8 mouse cellular contexts compared by ENCODE assay signal in genomic region chr11:5861678-5862393, GRCm38 (mm10). TPM values are rescaled to one million over a fixed set of nuclear protein-coding genes. Genes with fewer than 3 reads are reported as not detected.
DNase-seq lines count a peak whose midpoint lies in the region; ATAC-seq and TF ChIP-seq lines count a peak whose summit lies in the region.

Gene Aebp1, plus strand, starts transcription at chr11:5861947.

- H3K36me3 ChIP-seq in intestine, postnatal 0 days (ENCODE audit: control insufficient read depth, insufficient read depth) = no peaks in the 10 kb centered on the region; the same call in 1 of the 2 replicates
- H3K36me3 ChIP-seq in liver, embryonic 12.5 days = 0 out of 2 replicates have a peak, but pooled peaks cover 5% of the 10 kb centered on the region
- H3K36me3 ChIP-seq in neural tube, embryonic 13.5 days = no peaks in the 10 kb centered on the region

- no peaks in the 10 kb centered on the region for H3K9me3 ChIP-seq in intestine, postnatal 0 days (ENCODE audit: control insufficient read depth)
- H3K9me3 ChIP-seq in liver, embryonic 12.5 days (replicated peaks) = peaks cover 3% of the 10 kb centered on the region; the same call in 1 of the 2 replicates
- no peaks in the 10 kb centered on the region for H3K9me3 ChIP-seq in neural tube, embryonic 13.5 days

- H3K9ac ChIP-seq in intestine, postnatal 0 days (ENCODE audit: low read depth, low read length) = peak within 1 kb of the TSS; percentile 40
- peak within 1 kb of the TSS; percentile 52 for H3K9ac ChIP-seq in liver, embryonic 12.5 days
- H3K9ac ChIP-seq in neural tube, embryonic 13.5 days = peak within 1 kb of the TSS; percentile 58

- no peaks in the 10 kb centered on the region for H3K4me1 ChIP-seq in intestine, postnatal 0 days (replicated peaks; ENCODE audit: control insufficient read depth, insufficient read depth, low read length)
- peaks cover 12% of the 10 kb centered on the region for H3K4me1 ChIP-seq in liver, embryonic 12.5 days
- H3K4me1 ChIP-seq in neural tube, embryonic 13.5 days (replicated peaks) = peaks cover 18% of the 10 kb centered on the region

- TF ChIP-seq CTCF in intestine, postnatal 0 days (IDR thresholded peaks at IDR 0.05; ENCODE audit: low read depth) = 0 out of 2 replicates have a peak, but pooled peaks have one; percentile 1

- H3K4me3 ChIP-seq in intestine, postnatal 0 days (ENCODE audit: low read depth, low read length) = peak within 1 kb of the TSS; percentile 46
- peak within 1 kb of the TSS; percentile 50 for H3K4me3 ChIP-seq in liver, embryonic 12.5 days
- peak within 1 kb of the TSS; percentile 30 for H3K4me3 ChIP-seq in neural tube, embryonic 13.5 days

- WGBS in intestine, postnatal 0 days = 2% methylated on average over 55 of the region's 59 CpGs
- WGBS in liver, embryonic 12.5 days (ENCODE audit: insufficient replicate concordance) = 3% methylated on average over 59 of the region's 59 CpGs
- 3% methylated on average over 53 of the region's 59 CpGs for WGBS in neural tube, embryonic 13.5 days

- peak within 1 kb of the TSS; percentile 76 for H3K4me2 ChIP-seq in intestine, postnatal 0 days (replicated peaks; ENCODE audit: low read depth)
- peak within 1 kb of the TSS; percentile 63 for H3K4me2 ChIP-seq in liver, embryonic 12.5 days
- H3K4me2 ChIP-seq in neural tube, embryonic 13.5 days = peak within 1 kb of the TSS; percentile 52

- peak; percentile 45 for DNase-seq in CD4-positive, CD25-positive, alpha-beta regulatory T cell, adult 2 months (ENCODE audit: low read depth, low spot score)
- peak; percentile 39 for DNase-seq in embryo, embryonic 10 days (ENCODE audit: low spot score)
- peak; percentile 66 to 72 for DNase-seq in heart, adult 18-20 months
- DNase-seq in right cerebral cortex, postnatal 36 days (ENCODE audit: low spot score in 2 of 2) = no peak

- no peak for ATAC-seq in CD4-positive, CD25-positive, alpha-beta regulatory T cell, adult 4 months
- ATAC-seq in intestine, postnatal 0 days = 0 out of 2 replicates have a peak, but pooled peaks have one; percentile 22
- ATAC-seq in liver, embryonic 12.5 days = peak; percentile 56
- no peak for ATAC-seq in neural tube, embryonic 13.5 days (ENCODE audit: low read depth)

- no peak within 1 kb of the TSS for H3K27ac ChIP-seq in intestine, postnatal 0 days (ENCODE audit: low read depth, low read length)
- H3K27ac ChIP-seq in liver, embryonic 12.5 days = no peak within 1 kb of the TSS
- no peak within 1 kb of the TSS for H3K27ac ChIP-seq in neural tube, embryonic 13.5 days (replicated peaks)

- H3K27me3 ChIP-seq in intestine, postnatal 0 days (replicated peaks; ENCODE audit: control insufficient read depth, insufficient read depth, low read length) = peaks cover 14% of the 10 kb centered on the region; the same call in 1 of the 2 replicates
- H3K27me3 ChIP-seq in liver, embryonic 12.5 days (replicated peaks) = peaks cover 57% of the 10 kb centered on the region
- peaks cover 47% of the 10 kb centered on the region for H3K27me3 ChIP-seq in neural tube, embryonic 13.5 days

RNA-seq across cellular contexts. Expression of gene Aebp1, which starts in this region (rescaled TPM):
- polyA plus RNA-seq in CD4-positive, CD25-positive, alpha-beta regulatory T cell, adult 4 months (2017; shearing (Covaris generic)) = under 1 TPM; 0.35 to 0.51 TPM
- total RNA-seq in heart, adult 18-20 months (2021) = 10 to 100 TPM; 16.4 to 26.9 TPM
- polyA plus RNA-seq in intestine, postnatal 0 days (2015; fragmentation: Nextera tagmentation; extraction: Ambion mirVana) = 15.0 and 15.8 TPM in 2 replicates
- 8.5 and 9.6 TPM in 2 replicates for polyA plus RNA-seq in liver, embryonic 12.5 days (2016; fragmentation: Nextera tagmentation; extraction: Ambion mirVana)
- polyA plus RNA-seq in neural tube, embryonic 13.5 days (2015; fragmentation: Nextera tagmentation; extraction: Ambion mirVana) = 23.6 and 24.7 TPM in 2 replicates

Comparison
In these comparisons a context has a peak if more than half of its experiments do, and no peak if none do; other contexts are left out.
1. DNase-seq: peak in CD4-positive, CD25-positive, alpha-beta regulatory T cell, adult 2 months (single experiment), embryo, embryonic 10 days (single experiment) and heart, adult 18-20 months (2 of 2); none in right cerebral cortex, postnatal 36 days (0 of 2).
2. ATAC-seq: peak in intestine, postnatal 0 days (single experiment) and liver, embryonic 12.5 days (single experiment); none in CD4-positive, CD25-positive, alpha-beta regulatory T cell, adult 4 months (single experiment) and neural tube, embryonic 13.5 days (single experiment).
3. Peak in every context shown above with its lines, with median percentiles within 50 percentile points of each other: H3K4me2 ChIP-seq, H3K4me3 ChIP-seq and H3K9ac ChIP-seq.